Mouse (Mus musculus) small intestine, adult 2 months (tissue): Measurements from ENCODE around the gene Hint1. TPM values are rescaled to one million over a fixed set of nuclear protein-coding genes. Genes with fewer than 3 reads are reported as not detected.

ENCODE experiments used
- H3K27ac ChIP-seq: fragments of 200-500 bp; 2 replicates; pipeline ENCODE4 v1.5.1; 2012; ENCODE audit warnings: low read depth, low read length, control low read depth, inconsistent platforms; ENCODE audit not compliant: insufficient read depth
- H3K27me3 ChIP-seq: fragments of 200-500 bp; 2 replicates; pipeline ENCODE4 v1.6.1; 2012; ENCODE audit warnings: mild to moderate bottlenecking, moderate library complexity, low read length, inconsistent platforms; ENCODE audit not compliant: control insufficient read depth, insufficient read depth
- H3K36me3 ChIP-seq: fragments of 200-500 bp; 2 replicates; pipeline ENCODE4 v1.6.1; 2012; ENCODE audit warnings: mild to moderate bottlenecking, low read length, control low read depth, inconsistent platforms; ENCODE audit not compliant: control insufficient read depth, insufficient read depth
- H3K4me1 ChIP-seq: fragments of 200-500 bp; 2 replicates; pipeline ENCODE4 v1.6.1; 2012; ENCODE audit warnings: low read length, inconsistent platforms, mixed read lengths; ENCODE audit not compliant: control insufficient read depth, insufficient read depth, insufficient read length
- H3K4me3 ChIP-seq: fragments of 200-500 bp; 2 replicates; pipeline ENCODE4 v1.5.1; 2012; ENCODE audit warnings: low read depth, mild to moderate bottlenecking, control low read depth, inconsistent platforms, low read length, moderate library complexity
- CTCF ChIP-seq: fragments of 200-500 bp; IDR thresholded peaks from 2 replicates; pipeline ENCODE4 v1.5.1; 2012; ENCODE audit warnings: low read depth, mild to moderate bottlenecking, control low read depth, inconsistent platforms, low read length, moderate library complexity, mixed read lengths; ENCODE audit not compliant: insufficient replicate concordance, insufficient read length; ENCODE audit errors: extremely low read depth
- POLR2A ChIP-seq: fragments of 200-500 bp; IDR thresholded peaks from 2 replicates; pipeline ENCODE4 v1.6.1; 2012; ENCODE audit warnings: low read depth, mild to moderate bottlenecking, control low read depth, inconsistent platforms, low read length, moderate library complexity
- WGBS: fragments of 180-500 bp; shearing (Covaris S2); methylation state at CpG from one replicate; pipeline ENCODE4 v1.1.7; 2018; 5-methylcytosine and 5-hydroxymethylcytosine counted together
- polyA plus RNA-seq: library from polyadenylated mRNA; depleted of rRNA; stranded (reverse); fragments of >200 nt; gene quantifications from 2 replicates; pipeline ENCODE4 v1.2.3, GENCODE M21; 2012

Gene Hint1
- polyA plus RNA-seq, 1 experiment = 593 TPM

DNA sequence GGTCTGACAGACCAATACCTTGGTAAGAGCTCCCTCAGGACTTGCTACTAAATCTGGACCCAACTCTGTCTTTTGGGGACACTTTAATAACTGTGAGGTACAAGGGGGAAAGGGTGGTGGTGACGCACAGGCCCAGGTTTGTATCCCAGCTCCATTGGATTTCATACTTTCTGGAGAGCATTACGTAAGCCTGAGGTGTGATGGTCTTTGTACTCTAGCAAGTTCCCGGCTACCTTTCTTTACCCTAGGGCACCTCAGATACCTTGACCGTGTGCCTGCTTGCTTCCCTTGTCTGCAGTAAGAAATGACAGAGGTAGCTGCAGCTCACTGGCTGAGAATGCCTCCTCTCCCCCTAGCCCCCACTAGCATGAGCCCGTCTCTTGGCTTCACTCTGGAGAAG lies 41.1 kb downstream of the Hint1 start:
- no peaks in the 10 kb centered on the region for H3K27me3 ChIP-seq
- peak overlapping the region; percentile 44 for H3K27ac ChIP-seq
- H3K36me3 ChIP-seq = peaks cover 37% of the 10 kb centered on the region
- WGBS = 74% methylated on average over 5 of the region's 5 CpGs
- H3K4me1 ChIP-seq = peaks cover 26% of the 10 kb centered on the region; the same call in 1 of the 2 replicates
- H3K4me3 ChIP-seq = no peak overlapping the region
- no peak for TF ChIP-seq POLR2A
- TF ChIP-seq CTCF = no peak

DNA sequence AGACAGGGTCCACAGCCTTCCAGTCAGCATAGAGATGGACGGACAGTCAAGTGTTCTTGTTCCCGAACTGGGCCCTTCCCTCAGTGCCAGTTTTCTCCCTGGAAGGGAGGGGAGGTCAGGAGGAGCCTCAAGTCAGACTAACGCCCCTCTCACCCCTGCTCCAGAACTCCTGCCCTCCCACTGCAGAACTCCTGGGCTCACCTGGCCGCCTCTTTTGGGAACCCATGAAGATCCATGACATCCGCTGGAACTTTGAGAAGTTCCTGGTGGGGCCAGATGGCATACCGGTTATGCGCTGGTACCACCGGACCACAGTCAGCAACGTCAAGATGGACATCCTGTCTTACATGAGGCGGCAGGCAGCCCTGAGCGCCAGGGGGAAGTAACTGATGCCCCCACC lies 43.1 kb downstream of the Hint1 start:
- Histone ChIP-seq H3K4me1 (peaks cover 23% of the 10 kb centered on the region; the same call in 1 of the 2 replicates), H3K4me3 (no peak overlapping the region), H3K27me3 (no peaks in the 10 kb centered on the region), H3K27ac (no peak overlapping the region), H3K36me3 (peaks cover 56% of the 10 kb centered on the region)
- 94% methylated on average over 11 of the region's 11 CpGs for WGBS
- no peak for TF ChIP-seq POLR2A
- no peak for TF ChIP-seq CTCF

DNA sequence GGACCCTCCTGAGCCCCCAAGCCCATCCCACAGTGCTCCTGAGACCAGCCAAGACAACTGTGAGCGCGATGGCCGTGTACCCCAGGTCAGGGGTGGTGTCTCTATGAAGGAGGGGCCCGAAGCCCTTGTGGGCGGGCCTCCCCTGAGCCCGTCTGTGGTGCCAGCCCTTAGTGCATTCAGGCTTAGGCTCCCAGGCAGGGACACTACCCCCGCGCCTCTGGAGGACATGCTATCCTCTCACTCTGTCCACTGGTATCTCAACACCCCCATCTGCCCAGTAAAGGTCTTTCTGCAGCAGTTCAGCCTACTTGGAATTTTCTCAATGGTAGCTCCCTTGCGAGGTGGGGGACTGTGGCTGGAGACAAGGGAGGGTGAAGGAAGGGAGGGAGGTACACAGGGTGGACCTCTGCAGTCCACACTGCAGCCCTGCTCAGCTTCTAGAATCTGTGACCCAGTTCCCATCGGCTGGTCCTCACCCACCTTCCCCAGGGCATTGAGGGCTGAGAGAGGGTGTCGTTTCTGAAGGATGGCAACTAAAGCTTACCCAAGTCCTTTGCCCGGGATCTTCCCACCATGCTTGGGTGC lies 44.0 kb downstream of the Hint1 start:
- peaks cover 64% of the 10 kb centered on the region for H3K36me3 ChIP-seq

DNA sequence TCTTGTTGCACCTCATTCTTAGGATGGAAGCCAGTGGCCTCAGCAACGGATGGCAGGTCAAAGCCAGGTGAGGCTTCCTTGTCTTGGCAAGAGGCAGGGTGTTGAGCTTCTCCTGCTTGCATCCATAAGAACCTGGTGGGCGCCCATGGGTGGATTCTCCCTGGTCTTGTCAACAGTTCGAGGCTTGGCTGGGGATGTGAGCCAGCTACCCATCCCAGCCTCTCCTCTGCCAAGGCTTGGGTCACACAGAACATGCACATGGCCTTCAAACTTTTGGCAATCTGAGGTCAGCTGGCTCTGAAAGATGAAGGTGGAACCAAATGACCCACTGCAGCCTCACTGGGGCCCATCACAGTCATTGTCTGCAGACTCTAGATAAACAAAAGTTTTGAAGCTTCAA lies 45.0 kb downstream of the Hint1 start:
- H3K27ac ChIP-seq = no peak overlapping the region
- no peaks in the 10 kb centered on the region for H3K27me3 ChIP-seq
- H3K4me3 ChIP-seq = no peak overlapping the region
- WGBS = 94% methylated on average over 3 of the region's 3 CpGs
- peaks cover 7% of the 10 kb centered on the region; the same call in 1 of the 2 replicates for H3K4me1 ChIP-seq
- H3K36me3 ChIP-seq = peaks cover 73% of the 10 kb centered on the region
- no peak for TF ChIP-seq CTCF
- no peak for TF ChIP-seq POLR2A

More for the DNA sequence above, 44.0 kb downstream of the Hint1 start:
- Histone ChIP-seq H3K4me3 (no peak overlapping the region), H3K4me1 (peaks cover 15% of the 10 kb centered on the region; the same call in 1 of the 2 replicates), H3K27ac (no peak overlapping the region), H3K27me3 (no peaks in the 10 kb centered on the region)
- TF ChIP-seq POLR2A (no peak), CTCF (no peak)
- WGBS = 89% methylated on average over 12 of the region's 12 CpGs

DNA sequence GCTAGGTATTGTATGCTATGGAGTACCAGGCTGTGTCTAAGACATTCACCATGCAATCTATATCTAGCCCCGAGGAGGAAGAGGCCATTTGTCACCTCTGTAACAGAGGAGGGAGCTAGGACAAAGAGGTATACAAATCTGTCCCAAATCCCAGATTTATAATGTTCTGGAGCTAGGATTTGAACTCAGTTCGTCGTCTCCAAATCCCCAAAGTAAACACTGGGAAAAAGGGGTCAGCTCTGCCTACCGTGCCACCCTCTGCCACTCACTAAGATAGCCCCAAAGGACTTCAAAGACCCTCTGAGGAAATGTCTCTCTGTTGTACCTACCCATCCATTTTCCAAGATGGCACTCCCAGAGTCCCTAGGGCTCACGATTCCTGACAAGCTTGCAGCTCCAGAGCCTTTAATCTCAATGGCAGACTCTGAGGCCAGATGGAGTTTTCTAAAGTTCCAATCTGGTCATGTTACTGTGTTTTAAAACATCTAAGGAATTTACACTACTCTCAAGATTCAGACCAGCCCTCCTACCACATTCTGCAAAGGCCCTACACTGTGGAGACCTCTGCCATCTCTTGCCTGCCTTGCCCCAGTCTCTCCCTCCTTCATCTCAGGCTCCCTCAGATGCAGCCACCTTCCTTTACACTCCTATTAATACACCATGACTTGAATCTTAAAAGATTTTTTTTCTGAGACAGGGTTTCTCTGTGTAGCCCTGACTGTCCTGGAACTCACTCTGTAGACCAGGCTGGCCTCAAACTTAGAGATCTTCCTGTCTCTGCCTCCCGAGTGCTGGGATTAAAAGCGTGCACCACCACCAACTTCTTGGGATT lies 45.7 kb downstream of the Hint1 start:
- H3K27ac ChIP-seq = no peak overlapping the region
- WGBS = 87% methylated on average over 7 of the region's 7 CpGs
- H3K36me3 ChIP-seq = peaks cover 80% of the 10 kb centered on the region
- no peak overlapping the region for H3K4me3 ChIP-seq
- no peaks in the 10 kb centered on the region for H3K27me3 ChIP-seq
- H3K4me1 ChIP-seq = peaks cover 1% of the 10 kb centered on the region; the same call in 1 of the 2 replicates
- TF ChIP-seq CTCF = no peak
- TF ChIP-seq POLR2A = no peak

DNA sequence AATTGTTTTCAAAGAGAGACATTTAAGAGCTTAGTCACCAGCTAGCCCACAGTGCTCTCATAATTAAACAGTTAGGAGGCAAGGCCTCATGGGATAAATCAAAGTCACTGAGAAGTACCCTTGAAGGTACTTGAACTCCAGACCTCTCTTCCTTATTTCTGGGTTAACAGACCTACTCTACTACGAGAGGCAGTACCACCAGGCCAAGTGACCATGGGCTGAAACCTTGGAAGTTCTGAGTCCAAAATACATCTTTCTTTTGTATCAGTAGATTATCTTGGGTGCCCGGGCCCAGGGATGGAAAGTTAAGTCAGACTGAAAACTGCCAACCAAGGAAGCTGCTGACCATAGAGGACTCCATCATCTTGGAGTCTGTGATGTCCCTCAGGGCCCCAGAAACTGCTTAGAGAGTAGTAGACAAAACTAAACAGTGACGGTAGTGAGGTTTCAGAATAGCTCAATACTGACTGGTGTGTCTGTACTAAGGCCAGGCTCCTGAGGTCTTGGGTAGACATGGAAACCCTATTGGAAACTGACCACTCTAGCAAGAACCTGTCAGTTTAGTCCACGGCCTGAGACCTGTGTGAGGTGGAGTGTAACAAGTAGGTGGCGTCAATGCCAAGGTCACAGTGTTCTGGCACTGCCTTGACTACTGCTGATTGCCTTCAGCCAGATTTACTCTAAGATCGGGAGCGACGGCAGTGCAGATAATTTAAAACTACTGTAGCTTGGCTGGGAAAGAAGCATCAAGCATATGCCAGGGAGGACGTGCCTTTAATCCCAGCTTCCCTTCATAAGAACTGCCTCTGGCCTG lies 46.5 kb downstream of the Hint1 start:
- peaks cover 88% of the 10 kb centered on the region for H3K36me3 ChIP-seq
- no peak overlapping the region for H3K4me3 ChIP-seq
- no peaks in the 10 kb centered on the region for H3K4me1 ChIP-seq
- TF ChIP-seq POLR2A (no peak), CTCF (no peak)
- no peak overlapping the region for H3K27ac ChIP-seq
- WGBS = 81% methylated on average over 9 of the region's 9 CpGs
- no peaks in the 10 kb centered on the region for H3K27me3 ChIP-seq
